Mouse (Mus musculus) embryonic facial prominence, embryonic 11.5 days (tissue): ENCODE results near the gene Per1. TPM values are rescaled to one million over a fixed set of nuclear protein-coding genes. Genes with fewer than 3 reads are reported as not detected.

Source experiments
- ATAC-seq: fragments of 200-750 bp; cut with Nextera tagmentation; replicated peaks from 2 replicates; pipeline ENCODE4 v1.8.0; 2017; ENCODE audit warnings: low read depth; ENCODE audit not compliant: insufficient number of reproducible peaks, low FRiP score, low TSS enrichment
- DNase-seq: peaks from one replicate; pipeline ENCODE4 v3.0.0-alpha.2; 2015; ENCODE audit warnings: low spot score
- H3K27ac ChIP-seq: fragments of 300-500 bp; sonication (generic); replicated peaks from 2 replicates; pipeline ENCODE4 v1.5.1; 2014; ENCODE audit warnings: mild to moderate bottlenecking, low read depth, low read length, control low read depth
- H3K27me3 ChIP-seq: fragments of 300-500 bp; sonication (generic); 2 replicates; pipeline ENCODE4 v1.6.1; 2014; ENCODE audit warnings: mild to moderate bottlenecking, low read length, moderate library complexity, mixed read lengths; ENCODE audit not compliant: control insufficient read depth, insufficient read depth
- H3K36me3 ChIP-seq: fragments of 300-500 bp; sonication (generic); replicated peaks from 2 replicates; pipeline ENCODE4 v1.6.1; 2014; ENCODE audit warnings: low read depth, mild to moderate bottlenecking, low read length, moderate library complexity, mixed read lengths; ENCODE audit not compliant: control insufficient read depth, insufficient read depth
- H3K4me1 ChIP-seq: fragments of 300-500 bp; sonication (generic); 2 replicates; pipeline ENCODE4 v1.6.1; 2014; ENCODE audit warnings: low read length, mixed read lengths; ENCODE audit not compliant: control insufficient read depth, insufficient read depth
- H3K4me2 ChIP-seq: fragments of 300-500 bp; sonication (generic); 2 replicates; pipeline ENCODE4 v1.6.1; 2014; ENCODE audit warnings: low read depth, mild to moderate bottlenecking, control low read depth, low read length, moderate library complexity
- H3K4me3 ChIP-seq: fragments of 300-500 bp; sonication (generic); 2 replicates; pipeline ENCODE4 v1.5.1; 2014; ENCODE audit warnings: low read depth, low read length, control low read depth
- H3K9ac ChIP-seq: fragments of 300-500 bp; sonication (generic); replicated peaks from 2 replicates; pipeline ENCODE4 v1.6.1; 2014; ENCODE audit warnings: mild to moderate bottlenecking, control low read depth, low read length
- H3K9me3 ChIP-seq: fragments of 300-500 bp; sonication (generic); replicated peaks from 2 replicates; pipeline ENCODE4 v1.6.1; 2016; ENCODE audit warnings: mild to moderate bottlenecking, low read length, inconsistent platforms, mixed read lengths; ENCODE audit not compliant: control insufficient read depth
- WGBS: fragments of 180-500 bp; shearing (Covaris S2); extraction: QIAGEN DNeasy Blood & Tissue Kit; methylation state at CpG from one replicate; pipeline ENCODE4 v1.1.7; 2014; 5-methylcytosine and 5-hydroxymethylcytosine counted together
- polyA plus RNA-seq: library from polyadenylated mRNA; unstranded; fragments of >200 nt; fragmentation: Nextera tagmentation; extraction: Ambion mirVana; gene quantifications from 2 replicates; pipeline ENCODE4 v1.2.1, GENCODE M21; 2014

Per1 gene
- polyA plus RNA-seq, 1 experiment from 2014 or later = 5.5 TPM

- no peak for DNase-seq
- H3K9ac ChIP-seq = no peak overlapping the region
These were observed 33.6 kb upstream of the Per1 start for GRCm38 (mm10) chr11:69061255-69061912.

DNA sequence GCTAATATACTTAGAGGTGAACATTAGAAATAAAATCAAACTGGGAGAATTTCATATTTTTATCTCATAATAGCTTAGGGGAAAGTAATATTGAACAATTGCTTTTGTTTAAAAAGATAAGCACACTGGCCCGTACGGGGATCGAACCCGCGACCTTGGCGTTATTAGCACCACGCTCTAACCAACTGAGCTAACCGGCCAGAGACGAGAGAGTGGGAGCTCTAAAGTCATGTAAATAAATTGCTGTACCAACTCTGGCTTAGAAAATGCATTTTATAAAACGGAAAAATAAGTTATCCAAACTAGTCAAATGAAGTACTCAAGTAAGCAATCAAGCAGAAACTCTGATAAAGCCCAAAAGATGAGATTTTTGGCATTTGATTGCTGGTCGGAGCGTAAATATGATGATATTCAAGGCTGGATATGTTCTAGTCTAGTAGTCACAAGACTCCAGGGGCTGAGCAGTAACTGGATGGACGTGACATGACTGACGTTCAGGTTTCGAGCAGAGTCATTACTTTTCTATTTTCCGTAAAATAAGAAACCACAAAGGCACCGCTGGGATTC, 32.7 kb upstream of the Per1 start:
- Histone ChIP-seq H3K9me3 (no peaks in the 10 kb centered on the region), H3K4me2 (peak overlapping the region; percentile 44), H3K27ac (no peak overlapping the region), H3K4me3 (peak overlapping the region; percentile 69), H3K4me1 (no peaks in the 10 kb centered on the region), H3K9ac (no peak overlapping the region), H3K27me3 (no peaks in the 10 kb centered on the region), H3K36me3 (no peaks in the 10 kb centered on the region)
- under 1% methylated on average over 17 of the region's 17 CpGs for WGBS
- ATAC-seq = no peak
- DNase-seq = peak; percentile 83

More at GRCm38 (mm10) chr11:69061255-69061912, 33.6 kb upstream of the Per1 start:
- H3K4me1 ChIP-seq = no peaks in the 10 kb centered on the region
- ATAC-seq = no peak
- H3K36me3 ChIP-seq = no peaks in the 10 kb centered on the region
- WGBS = 5% methylated on average over 17 of the region's 17 CpGs
- no peaks in the 10 kb centered on the region for H3K27me3 ChIP-seq
- no peak overlapping the region for H3K27ac ChIP-seq
- peak overlapping the region; percentile 76 for H3K4me3 ChIP-seq
- no peaks in the 10 kb centered on the region for H3K9me3 ChIP-seq
- peak overlapping the region; percentile 89 for H3K4me2 ChIP-seq

GRCm38 (mm10) chr11:69062761-69063224, 32.2 kb upstream of the Per1 start:
- H3K4me3 ChIP-seq = peak overlapping the region; percentile 69
- H3K9ac ChIP-seq = no peak overlapping the region
- no peak overlapping the region for H3K27ac ChIP-seq
- peak overlapping the region; percentile 44 for H3K4me2 ChIP-seq
- H3K9me3 ChIP-seq = no peaks in the 10 kb centered on the region
- peak; percentile 96 for DNase-seq
- ATAC-seq = peak; percentile 57
- no peaks in the 10 kb centered on the region for H3K36me3 ChIP-seq
- H3K4me1 ChIP-seq = no peaks in the 10 kb centered on the region
- H3K27me3 ChIP-seq = no peaks in the 10 kb centered on the region
- under 1% methylated on average over 19 of the region's 19 CpGs for WGBS

DNA sequence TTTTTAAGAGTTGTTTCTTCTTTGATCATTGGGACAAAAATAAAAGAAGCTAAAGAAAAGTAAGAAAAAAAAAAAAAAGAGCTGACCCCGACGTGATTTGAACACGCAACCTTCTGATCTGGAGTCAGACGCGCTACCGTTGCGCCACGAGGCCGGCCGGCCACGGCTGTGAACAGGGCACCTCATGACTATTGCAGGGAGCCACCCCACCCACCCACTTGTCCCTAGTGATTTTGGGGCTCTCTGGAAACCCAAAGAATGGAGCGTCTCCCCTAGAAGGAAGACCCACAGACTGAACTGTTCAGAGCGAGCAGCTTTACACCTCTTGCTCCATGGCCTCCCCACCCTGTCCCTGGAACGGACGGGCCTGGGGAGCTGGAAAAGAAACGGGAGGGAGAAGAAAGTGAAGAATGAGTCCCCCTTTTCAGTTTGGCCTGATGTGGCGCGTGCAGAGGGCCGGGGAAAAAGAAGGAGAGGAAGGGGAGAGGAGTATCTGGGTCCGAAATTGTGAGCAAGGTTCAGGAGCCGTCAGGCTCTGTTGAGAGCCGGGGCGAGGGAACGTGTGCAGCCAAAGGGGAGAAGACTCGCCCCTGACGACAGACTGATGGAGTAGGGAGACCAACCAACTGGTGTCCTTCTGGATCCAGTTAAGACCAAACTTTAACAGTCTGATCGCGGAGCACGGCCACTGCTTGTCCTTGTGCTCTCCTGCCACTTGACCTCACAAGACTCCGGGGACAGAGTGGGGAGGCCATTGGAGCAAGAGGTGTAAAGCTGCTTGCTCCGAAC, 31.4 kb upstream of the Per1 start:
- Histone ChIP-seq H3K4me1 (no peaks in the 10 kb centered on the region), H3K4me2 (peak overlapping the region; percentile 45), H3K36me3 (no peaks in the 10 kb centered on the region), H3K9ac (peak overlapping the region; percentile 64), H3K27me3 (no peaks in the 10 kb centered on the region), H3K9me3 (no peaks in the 10 kb centered on the region), H3K4me3 (peak overlapping the region; percentile 69), H3K27ac (peak overlapping the region; percentile 48)
- DNase-seq = peak; percentile 87
- under 1% methylated on average over 31 of the region's 31 CpGs for WGBS
- no peak; the same call in 1 of the 2 replicates for ATAC-seq

GRCm38 (mm10) chr11:69064259-69065133, 30.5 kb upstream of the Per1 start:
- Histone ChIP-seq H3K27me3 (no peaks in the 10 kb centered on the region), H3K27ac (no peak overlapping the region), H3K9ac (peak overlapping the region; percentile 64; the same call in 1 of the 2 replicates), H3K36me3 (no peaks in the 10 kb centered on the region), H3K9me3 (no peaks in the 10 kb centered on the region), H3K4me2 (peak overlapping the region; percentile 45), H3K4me3 (peak overlapping the region; percentile 69), H3K4me1 (no peaks in the 10 kb centered on the region)
- DNase-seq (no peak), ATAC-seq (no peak)
- WGBS = 36% methylated on average over 9 of the region's 9 CpGs

GRCm38 (mm10) chr11:69065394-69065925, 29.6 kb upstream of the Per1 start:
- H3K9me3 ChIP-seq = no peaks in the 10 kb centered on the region
- no peak overlapping the region; the same call in 1 of the 2 replicates for H3K4me2 ChIP-seq
- DNase-seq = no peak
- no peak overlapping the region for H3K4me3 ChIP-seq
- H3K4me1 ChIP-seq = no peaks in the 10 kb centered on the region
- H3K27me3 ChIP-seq = no peaks in the 10 kb centered on the region
- 59% methylated on average over 3 of the region's 3 CpGs for WGBS
- no peak for ATAC-seq
- no peak overlapping the region for H3K9ac ChIP-seq
- H3K36me3 ChIP-seq = no peaks in the 10 kb centered on the region
- H3K27ac ChIP-seq = no peak overlapping the region

GRCm38 (mm10) chr11:69066163-69066861, 28.7 kb upstream of the Per1 start:
- Histone ChIP-seq H3K9ac (peak overlapping the region; percentile 51), H3K4me2 (peak overlapping the region; percentile 76), H3K27ac (no peak overlapping the region), H3K9me3 (no peaks in the 10 kb centered on the region), H3K27me3 (no peaks in the 10 kb centered on the region), H3K36me3 (no peaks in the 10 kb centered on the region), H3K4me1 (no peaks in the 10 kb centered on the region), H3K4me3 (peak overlapping the region; percentile 36)
- 1% methylated on average over 29 of the region's 29 CpGs for WGBS
- ATAC-seq (no peak), DNase-seq (peak; percentile 22)
